Mouse (Mus musculus): ENCODE results near the gene Arhgef9. TPM values are rescaled to one million over a fixed set of nuclear protein-coding genes. Genes with fewer than 3 reads are reported as not detected.

Gene Arhgef9
- polyA plus RNA-seq, 2 experiments, result 15.7 to 27.7 TPM

DNA sequence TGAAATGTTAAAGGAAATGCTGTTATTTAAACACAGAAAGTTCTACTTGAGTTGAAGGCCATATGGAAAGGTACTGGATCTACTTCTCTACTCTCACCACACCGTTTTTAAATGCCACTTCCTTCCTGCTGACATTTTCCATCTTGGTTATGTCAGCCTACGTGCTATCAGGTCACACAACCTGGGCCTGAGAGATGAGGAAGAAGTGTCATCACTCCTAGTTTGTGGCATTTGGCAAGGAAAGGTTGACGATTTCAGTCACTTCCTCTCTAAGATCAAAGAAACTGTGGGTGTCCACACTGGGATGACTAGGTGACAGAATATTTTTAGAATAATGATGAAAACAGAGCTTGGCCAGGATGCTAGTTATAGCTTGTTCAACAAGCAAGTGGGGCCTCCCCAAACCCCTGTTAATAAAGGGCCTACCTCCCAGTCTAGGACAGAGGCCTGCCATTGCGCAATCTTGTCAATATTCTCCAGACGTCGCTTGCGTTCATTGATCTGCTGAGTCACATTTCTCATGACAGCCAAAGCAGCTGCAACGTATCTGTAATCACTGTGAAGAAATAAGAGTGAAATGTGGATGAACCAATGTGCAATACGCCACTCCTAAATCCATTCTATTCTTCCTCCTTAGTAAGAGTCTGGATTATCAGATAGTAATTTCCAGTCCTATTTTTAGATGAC is 119.5 kb downstream of the Arhgef9 start:
- H3K9me3 ChIP-seq (ENCODE audit: control insufficient read depth, low read length), result no peaks in the 10 kb centered on the region
- WGBS, result 88% methylated on average over 9 of the region's 9 CpGs
- DNase-seq (ENCODE audit: low spot score), result no peak

DNA sequence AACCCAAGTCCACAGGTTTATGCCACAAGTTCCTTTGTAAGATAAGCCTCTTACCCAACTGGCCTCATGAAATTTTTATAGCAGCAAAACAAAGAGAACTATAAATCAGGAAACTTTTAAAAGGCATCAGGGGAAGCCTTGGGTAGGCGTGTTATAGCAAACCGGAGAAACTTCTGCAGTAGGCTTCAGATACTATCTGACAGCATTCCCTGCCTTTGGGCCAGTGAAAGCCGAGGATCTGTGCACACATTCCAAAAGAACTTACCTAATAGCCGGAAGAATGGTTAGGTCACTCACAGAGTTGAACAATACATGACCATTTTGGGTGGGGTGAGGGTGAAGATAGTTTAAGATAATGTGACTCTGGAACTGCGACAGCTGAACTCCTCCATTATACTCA is 168.7 kb downstream of the Arhgef9 start:
- no peaks in the 10 kb centered on the region for H3K4me1 ChIP-seq (ENCODE audit: control insufficient read depth, insufficient read depth, low read length)
- H3K27me3 ChIP-seq (ENCODE audit: control insufficient read depth, insufficient read depth, low read length), result no peaks in the 10 kb centered on the region
- no peak overlapping the region for H3K27ac ChIP-seq (replicated peaks; ENCODE audit: low read depth, low read length)
- ATAC-seq (ENCODE audit: low FRiP score, low read depth) (no peak), DNase-seq (ENCODE audit: low spot score) (no peak)
- H3K9me3 ChIP-seq (ENCODE audit: control insufficient read depth, low read length), result no peaks in the 10 kb centered on the region
- no peak for TF ChIP-seq POLR2A (IDR thresholded peaks at IDR 0.05; ENCODE audit: borderline replicate concordance, extremely low read depth, insufficient read depth, insufficient read length)
- no peak overlapping the region for H3K9ac ChIP-seq (ENCODE audit: low read depth, low read length, severe bottlenecking)
- H3K4me2 ChIP-seq (replicated peaks; ENCODE audit: low read depth, low read length, severe bottlenecking), result no peak overlapping the region
- H3K4me3 ChIP-seq (replicated peaks; ENCODE audit: low read length), result no peak overlapping the region
- WGBS, result 58% methylated on average over 5 of the region's 5 CpGs
- H3K36me3 ChIP-seq (ENCODE audit: control insufficient read depth, insufficient read depth, low read length), result no peaks in the 10 kb centered on the region

More for the DNA sequence above, 119.5 kb downstream of the Arhgef9 start:
- Histone ChIP-seq H3K4me2 (replicated peaks; ENCODE audit: low read depth, low read length, severe bottlenecking) (no peak overlapping the region), H3K9ac (ENCODE audit: low read depth, low read length, severe bottlenecking) (no peak overlapping the region), H3K4me1 (ENCODE audit: control insufficient read depth, insufficient read depth, low read length) (no peaks in the 10 kb centered on the region), H3K36me3 (ENCODE audit: control insufficient read depth, insufficient read depth, low read length) (no peaks in the 10 kb centered on the region; the same call in 1 of the 2 replicates), H3K4me3 (replicated peaks; ENCODE audit: low read length) (no peak overlapping the region), H3K27ac (replicated peaks; ENCODE audit: low read depth, low read length) (no peak overlapping the region), H3K27me3 (ENCODE audit: control insufficient read depth, insufficient read depth, low read length) (no peaks in the 10 kb centered on the region)
- no peak for TF ChIP-seq POLR2A (IDR thresholded peaks at IDR 0.05; ENCODE audit: borderline replicate concordance, extremely low read depth, insufficient read depth, insufficient read length)
- ATAC-seq (ENCODE audit: low FRiP score, low read depth), result no peak

DNA sequence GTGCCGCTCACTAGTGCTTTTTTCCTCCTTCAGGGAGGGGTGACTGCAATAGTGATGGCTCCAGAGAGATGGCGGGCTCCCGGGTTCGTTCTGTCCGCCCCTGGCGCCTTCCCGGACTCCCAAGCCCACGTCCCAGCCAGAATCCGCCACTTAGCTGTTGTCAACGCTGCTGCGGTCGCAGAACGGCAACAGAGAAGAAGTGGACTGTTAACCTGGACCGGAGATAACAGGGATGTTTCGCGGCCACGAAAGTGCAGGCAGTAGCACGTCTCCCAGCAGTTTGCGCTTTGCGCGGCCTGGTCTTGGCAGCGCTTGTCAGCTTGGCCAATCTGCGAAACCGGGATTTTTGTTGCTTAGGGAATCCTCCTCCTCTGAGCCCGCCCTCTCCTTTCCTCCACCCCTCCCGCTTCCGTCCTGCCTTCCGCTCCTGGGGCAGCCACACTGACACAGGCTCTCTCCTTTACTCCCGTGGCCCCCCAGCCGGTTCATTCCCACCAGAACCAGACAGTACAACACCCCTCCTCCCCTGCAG is 170.2 kb downstream of the Arhgef9 start, which contains the start of gene Spin4:
Gene Spin4 (minus strand): TSS at position 322 of the 532 bp plus-strand sequence.
- H3K27ac ChIP-seq (replicated peaks; ENCODE audit: low read depth, low read length), result peak within 1 kb of the TSS; percentile 90
- TF ChIP-seq POLR2A (IDR thresholded peaks at IDR 0.05; ENCODE audit: borderline replicate concordance, extremely low read depth, insufficient read depth, insufficient read length), result 0 out of 2 replicates have a peak, but pooled peaks have one; percentile 57
- DNase-seq (ENCODE audit: low spot score), result peak; percentile 82
- 22% methylated on average over 24 of the region's 30 CpGs for WGBS
- peak within 1 kb of the TSS; percentile 53 for H3K4me2 ChIP-seq (replicated peaks; ENCODE audit: low read depth, low read length, severe bottlenecking)
- H3K9ac ChIP-seq (ENCODE audit: low read depth, low read length, severe bottlenecking), result peak within 1 kb of the TSS; percentile 73
- H3K36me3 ChIP-seq (ENCODE audit: control insufficient read depth, insufficient read depth, low read length), result no peaks in the 10 kb centered on the region
- peak within 1 kb of the TSS; percentile 51 for H3K4me3 ChIP-seq (replicated peaks; ENCODE audit: low read length)
- no peaks in the 10 kb centered on the region for H3K4me1 ChIP-seq (ENCODE audit: control insufficient read depth, insufficient read depth, low read length)
- no peaks in the 10 kb centered on the region for H3K27me3 ChIP-seq (ENCODE audit: control insufficient read depth, insufficient read depth, low read length)
- peak; percentile 88 for ATAC-seq (ENCODE audit: low FRiP score, low read depth)
- H3K9me3 ChIP-seq (ENCODE audit: control insufficient read depth, low read length), result no peaks in the 10 kb centered on the region

DNA sequence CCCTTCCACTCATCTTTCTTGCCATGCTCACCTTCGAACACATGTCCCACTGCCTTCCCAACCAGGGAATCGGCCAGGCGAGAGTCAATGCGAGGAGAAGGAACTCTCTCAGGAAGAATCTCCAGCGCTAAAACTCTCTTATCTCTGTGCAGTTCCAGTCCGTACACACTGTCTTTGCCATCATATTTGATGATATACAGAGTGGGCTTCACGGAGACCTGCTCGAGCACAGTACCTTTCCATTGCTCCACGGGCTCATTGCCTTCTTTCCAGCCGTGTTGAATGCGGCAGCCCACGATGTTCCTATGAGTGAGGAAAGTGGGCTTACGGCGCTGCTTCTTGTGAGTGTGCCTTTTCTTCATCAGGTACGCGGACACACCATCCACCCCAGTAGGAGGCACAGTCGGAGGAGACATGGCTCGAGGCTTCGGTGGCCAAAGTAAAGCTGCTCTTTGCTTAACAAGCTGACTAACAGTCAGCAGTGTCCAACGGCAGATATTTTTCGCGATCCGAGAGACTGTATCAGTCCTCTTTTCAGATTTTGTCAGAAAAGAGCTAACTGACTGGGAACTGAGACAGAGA is 170.8 kb downstream of the Arhgef9 start:
- peak overlapping the region; percentile 51 for H3K4me3 ChIP-seq (replicated peaks; ENCODE audit: low read length)
- H3K9me3 ChIP-seq (ENCODE audit: control insufficient read depth, low read length), result no peaks in the 10 kb centered on the region
- no peaks in the 10 kb centered on the region for H3K36me3 ChIP-seq (ENCODE audit: control insufficient read depth, insufficient read depth, low read length)
- 18% methylated on average over 23 of the region's 23 CpGs for WGBS
- H3K4me1 ChIP-seq (ENCODE audit: control insufficient read depth, insufficient read depth, low read length), result no peaks in the 10 kb centered on the region
- H3K27ac ChIP-seq (replicated peaks; ENCODE audit: low read depth, low read length), result peak overlapping the region; percentile 90
- TF ChIP-seq POLR2A (IDR thresholded peaks at IDR 0.05; ENCODE audit: borderline replicate concordance, extremely low read depth, insufficient read depth, insufficient read length), result no peak
- DNase-seq (ENCODE audit: low spot score), result peak; percentile 12
- H3K4me2 ChIP-seq (replicated peaks; ENCODE audit: low read depth, low read length, severe bottlenecking), result peak overlapping the region; percentile 53
- H3K27me3 ChIP-seq (ENCODE audit: control insufficient read depth, insufficient read depth, low read length), result no peaks in the 10 kb centered on the region
- peak; percentile 64 for ATAC-seq (ENCODE audit: low FRiP score, low read depth)
- peak overlapping the region; percentile 73 for H3K9ac ChIP-seq (ENCODE audit: low read depth, low read length, severe bottlenecking)

DNA sequence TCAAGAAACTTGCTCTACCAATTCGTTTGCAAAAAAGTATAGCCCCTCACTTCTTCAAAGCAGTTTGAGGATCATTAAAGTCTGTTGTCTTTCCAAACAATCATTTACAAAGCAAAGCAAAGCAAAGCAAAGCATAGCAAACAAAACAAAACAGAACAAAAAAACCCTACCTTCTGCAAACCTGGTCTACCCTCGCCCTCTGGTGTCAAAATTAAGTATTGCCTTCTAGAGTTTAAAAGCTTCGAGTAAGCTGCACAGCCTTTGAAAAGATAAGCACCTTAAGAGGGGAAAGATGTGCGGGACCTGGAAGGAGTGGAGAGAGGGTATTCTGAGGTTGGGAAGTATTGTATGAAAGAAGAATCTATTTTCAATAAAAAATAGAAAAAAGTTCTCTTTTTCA is 184.6 kb downstream of the Arhgef9 start:
- H3K27me3 ChIP-seq (ENCODE audit: control insufficient read depth, insufficient read depth, low read length), result no peaks in the 10 kb centered on the region
- 23% methylated on average over 4 of the region's 4 CpGs for WGBS
- DNase-seq (ENCODE audit: low spot score), result peak; percentile 31
- no peak overlapping the region for H3K27ac ChIP-seq (replicated peaks; ENCODE audit: low read depth, low read length)
- no peak overlapping the region for H3K9ac ChIP-seq (ENCODE audit: low read depth, low read length, severe bottlenecking)
- ATAC-seq (ENCODE audit: low FRiP score, low read depth), result no peak
- no peaks in the 10 kb centered on the region for H3K36me3 ChIP-seq (ENCODE audit: control insufficient read depth, insufficient read depth, low read length)
- H3K4me1 ChIP-seq (ENCODE audit: control insufficient read depth, insufficient read depth, low read length), result no peaks in the 10 kb centered on the region
- H3K4me3 ChIP-seq (replicated peaks; ENCODE audit: low read length), result no peak overlapping the region
- no peaks in the 10 kb centered on the region for H3K9me3 ChIP-seq (ENCODE audit: control insufficient read depth, low read length)
- TF ChIP-seq POLR2A (IDR thresholded peaks at IDR 0.05; ENCODE audit: borderline replicate concordance, extremely low read depth, insufficient read depth, insufficient read length), result no peak
- no peak overlapping the region for H3K4me2 ChIP-seq (replicated peaks; ENCODE audit: low read depth, low read length, severe bottlenecking)

Other genes with a start within 250 kb of the Arhgef9 start
- gene Spin4, start 170.2 kb downstream of the Arhgef9 start, polyA plus RNA-seq (2012; rRNA removed), result 4.4 and 5.4 TPM in 2 replicates
- 12.5 TPM in 2 replicates for gene Spin4, start 170.2 kb downstream of the Arhgef9 start, polyA plus RNA-seq (2014; fragmentation: Nextera tagmentation; extraction: Ambion mirVana)
- 9.3 and 9.5 TPM in 2 replicates for gene Amer1, start 248.0 kb upstream of the Arhgef9 start, polyA plus RNA-seq (2012; rRNA removed)
- 11.1 and 12.3 TPM in 2 replicates for gene Amer1, start 248.0 kb upstream of the Arhgef9 start, polyA plus RNA-seq (2014; fragmentation: Nextera tagmentation; extraction: Ambion mirVana)

All from limb, embryonic 14.5 days (tissue).